Mouse (Mus musculus) gonadal fat pad, adult 2 months (tissue): Measurements from ENCODE around the gene Lactbl1. TPM values are rescaled to one million over a fixed set of nuclear protein-coding genes. Genes with fewer than 3 reads are reported as not detected.

Experiments used
- DNase-seq: peaks from one replicate; pipeline ENCODE4 v3.0.0-alpha.2; 2012; ENCODE audit warnings: low read depth
- polyA plus RNA-seq: library from polyadenylated mRNA; depleted of rRNA; stranded (reverse); fragments of >200 nt; gene quantifications from 2 replicates; pipeline ENCODE4 v1.2.3, GENCODE M21; 2012; rRNA removed

The Lactbl1 gene
- polyA plus RNA-seq, 1 experiment = 0.03 TPM

GRCm38 (mm10) chr4:136684485-136684884, 62.1 kb downstream of the Lactbl1 start:
- no peak for DNase-seq

DNA sequence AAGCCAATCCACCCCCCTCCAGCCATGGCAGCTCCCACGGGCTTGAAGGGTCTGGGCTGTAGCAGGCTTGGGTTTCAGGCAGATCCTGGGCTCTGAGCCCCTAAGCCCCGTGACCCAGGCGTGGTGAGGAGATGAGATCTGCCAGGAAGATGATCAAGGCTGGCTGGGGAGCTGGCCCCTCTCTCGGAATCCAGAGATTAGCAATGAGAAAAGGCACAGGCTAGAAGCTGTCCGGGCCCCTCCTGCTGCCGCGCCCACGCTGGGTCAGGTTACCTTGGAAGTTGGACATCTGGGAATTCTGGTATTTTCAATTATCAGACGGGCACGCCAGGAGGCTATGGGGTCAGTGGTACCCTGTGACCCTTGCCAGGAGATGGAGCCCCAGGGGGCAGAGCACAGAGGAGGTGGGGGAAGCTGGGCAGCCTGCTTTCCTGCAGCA, 63.0 kb downstream of the Lactbl1 start:
- no peak for DNase-seq

- no peak for DNase-seq
These were observed 65.7 kb downstream of the Lactbl1 start for GRCm38 (mm10) chr4:136688113-136688512.

Other genes with a start within 250 kb of the Lactbl1 start
- 0.32 and 0.41 TPM in 2 replicates for gene Htr1d, start 199.1 kb upstream of the Lactbl1 start, polyA plus RNA-seq
- gene 6030445D17Rik, start 160.4 kb upstream of the Lactbl1 start, polyA plus RNA-seq = 0.43 and 0.46 TPM in 2 replicates
- 11.1 and 14.9 TPM in 2 replicates for gene Luzp1, start 152.9 kb upstream of the Lactbl1 start, polyA plus RNA-seq
- 26.1 and 30.5 TPM in 2 replicates for gene Kdm1a, start 19.9 kb upstream of the Lactbl1 start, polyA plus RNA-seq
- gene Tex46, start 12.2 kb upstream of the Lactbl1 start, polyA plus RNA-seq = 0.42 and 0.43 TPM in 2 replicates
- gene Ephb2, start 213.4 kb downstream of the Lactbl1 start, polyA plus RNA-seq = 14.4 and 20.6 TPM in 2 replicates